ENCODE assay signal across 18 mouse cellular contexts in genomic region chr2:174010038-174010437, GRCm38 (mm10).
A peak's percentile ranks its signal among the peaks of the same experiment; 100 is the strongest.
DNase-seq lines count a peak whose midpoint lies in the region; ATAC-seq lines count a peak whose summit lies in the region.
"Had no signal": no experiment of that assay in that cellular context is flagged by ENCODE, and none has a peak within 500 bp of the region (broad histone marks: within the 10 kb centered on the region; RNA-seq: fewer than 3 reads in every experiment).

No protein-coding gene starts in this region.

- H3K27me3 ChIP-seq in limb, embryonic 15.5 days: no peaks in the 10 kb centered on the region
- no peaks in the 10 kb centered on the region for H3K27me3 ChIP-seq in stomach, embryonic 15.5 days (replicated peaks)
- H3K27me3 ChIP-seq: embryonic facial prominence, embryonic 12.5 days; forebrain, embryonic 15.5 days; heart, embryonic 13.5 days; hindbrain, embryonic 12.5 days; Patski had no signal

- WGBS in limb, embryonic 15.5 days: 72% methylated on average over 3 of the region's 3 CpGs
- WGBS in stomach, embryonic 15.5 days: 79% methylated on average over 3 of the region's 3 CpGs

- no peaks in the 10 kb centered on the region for H3K36me3 ChIP-seq in limb, embryonic 15.5 days
- H3K36me3 ChIP-seq in stomach, embryonic 15.5 days: no peaks in the 10 kb centered on the region
- H3K36me3 ChIP-seq: embryonic facial prominence, embryonic 12.5 days; forebrain, embryonic 15.5 days; heart, embryonic 13.5 days; hindbrain, embryonic 12.5 days had no signal

- H3K4me1 ChIP-seq in limb, embryonic 15.5 days: peaks cover 34% of the 10 kb centered on the region
- H3K4me1 ChIP-seq in stomach, embryonic 15.5 days: peaks cover 16% of the 10 kb centered on the region

- H3K4me2 ChIP-seq in limb, embryonic 15.5 days: no peak overlapping the region
- no peak overlapping the region for H3K4me2 ChIP-seq in stomach, embryonic 15.5 days
- H3K4me2 ChIP-seq: embryonic facial prominence, embryonic 12.5 days; forebrain, embryonic 15.5 days; heart, embryonic 13.5 days; hindbrain, embryonic 12.5 days had no signal

- no peak for ATAC-seq in limb, embryonic 15.5 days (ENCODE audit: insufficient number of reproducible peaks, low FRiP score, low TSS enrichment, low read depth)
- ATAC-seq in stomach, embryonic 15.5 days (ENCODE audit: insufficient read depth, low FRiP score, low read depth): no peak
- ATAC-seq: activated CD4-positive, CD25-positive, alpha-beta regulatory T cell, adult 4 months; forebrain, embryonic 15.5 days; hindbrain, postnatal 0 days; Patski had no signal

- no peak overlapping the region for H3K9ac ChIP-seq in limb, embryonic 15.5 days
- no peak overlapping the region for H3K9ac ChIP-seq in stomach, embryonic 15.5 days
- H3K9ac ChIP-seq: embryonic facial prominence, embryonic 12.5 days; forebrain, embryonic 15.5 days; heart, embryonic 13.5 days; hindbrain, embryonic 12.5 days had no signal

- peak overlapping the region; percentile 92; the same call in 1 of the 2 replicates for H3K27ac ChIP-seq in limb, embryonic 15.5 days
- H3K27ac ChIP-seq in stomach, embryonic 15.5 days: 0 out of 2 replicates have a peak overlapping the region, but pooled peaks have one; percentile 88
- H3K27ac ChIP-seq: embryonic facial prominence, embryonic 12.5 days; forebrain, embryonic 15.5 days; heart, embryonic 13.5 days; hindbrain, embryonic 12.5 days; hindbrain, postnatal 0 days had no signal

- H3K4me3 ChIP-seq in limb, embryonic 15.5 days: no peak overlapping the region
- H3K4me3 ChIP-seq in stomach, embryonic 15.5 days (replicated peaks): no peak overlapping the region
- H3K4me3 ChIP-seq: embryonic facial prominence, embryonic 12.5 days; forebrain, embryonic 15.5 days; heart, embryonic 13.5 days; hindbrain, embryonic 12.5 days had no signal

- no peaks in the 10 kb centered on the region for H3K9me3 ChIP-seq in limb, embryonic 15.5 days
- no peaks in the 10 kb centered on the region for H3K9me3 ChIP-seq in stomach, embryonic 15.5 days
- H3K9me3 ChIP-seq: embryonic facial prominence, embryonic 12.5 days; forebrain, embryonic 15.5 days; hindbrain, embryonic 12.5 days had no signal

- peak; percentile 71 for DNase-seq in heart, adult 11 months
- no peak for DNase-seq in heart, adult 18-20 months
- DNase-seq in left cerebral cortex, adult 18-20 months (ENCODE audit: low spot score in 2 of 2): no peak
- no peak for DNase-seq in embryo, embryonic 11 days
- DNase-seq: adrenal gland, postnatal 14 days; cerebellum, adult 18-20 months; cerebellum, adult 9-11 months; cerebellum, postnatal 36 days; heart, postnatal 36 days had no signal
